Mouse (Mus musculus) heart, postnatal 14 days (tissue): Measurements from ENCODE around the gene Nelfa. TPM values are rescaled to one million over a fixed set of nuclear protein-coding genes. Genes with fewer than 3 reads are reported as not detected.
"Not testable (repeated sequence)": the region's sequence is repeated elsewhere in the genome, so short reads cannot be mapped to it uniquely, and the experiment has no call there.

ENCODE experiments used
- DNase-seq, 2 experiments: peaks; one replicate each; pipeline ENCODE4 v3.0.0; 2021 to 2022
- intact Hi-C: fragments of 180-260 bp; cut with DNase I; formaldehyde crosslinking; loops from one replicate; pipeline ENCODE4 v1.15.1; 2025
- long read RNA-seq, 2 experiments: library from polyadenylated mRNA; stranded (forward); transcript quantifications; one replicate each; pipeline ENCODE4 v2.0.0; 2021
- total RNA-seq, 2 experiments: library from RNA; stranded (reverse); gene quantifications; 2 replicates each; pipeline ENCODE4 v1.2.3; 2021

The Nelfa gene
- total RNA-seq, result 10 to 100 TPM; 11.6 to 12.8 TPM
- long read RNA-seq, experiment 1, transcript Nelfa-201 (11 exons, 2,580 nt), result major isoform, 22 of 27 reads
- long read RNA-seq, experiment 1, partial matches to known transcripts, result 2 of 27 reads
- long read RNA-seq, experiment 1, other reads (novel, unspliced or antisense), result 3 of 27 reads
- long read RNA-seq, experiment 2, transcript Nelfa-201 (11 exons, 2,580 nt), result major isoform, 29 of 32 reads
- long read RNA-seq, experiment 2, partial matches to known transcripts, result 1 of 32 reads
- long read RNA-seq, experiment 2, other reads (novel, unspliced or antisense), result 2 of 32 reads

DNA sequence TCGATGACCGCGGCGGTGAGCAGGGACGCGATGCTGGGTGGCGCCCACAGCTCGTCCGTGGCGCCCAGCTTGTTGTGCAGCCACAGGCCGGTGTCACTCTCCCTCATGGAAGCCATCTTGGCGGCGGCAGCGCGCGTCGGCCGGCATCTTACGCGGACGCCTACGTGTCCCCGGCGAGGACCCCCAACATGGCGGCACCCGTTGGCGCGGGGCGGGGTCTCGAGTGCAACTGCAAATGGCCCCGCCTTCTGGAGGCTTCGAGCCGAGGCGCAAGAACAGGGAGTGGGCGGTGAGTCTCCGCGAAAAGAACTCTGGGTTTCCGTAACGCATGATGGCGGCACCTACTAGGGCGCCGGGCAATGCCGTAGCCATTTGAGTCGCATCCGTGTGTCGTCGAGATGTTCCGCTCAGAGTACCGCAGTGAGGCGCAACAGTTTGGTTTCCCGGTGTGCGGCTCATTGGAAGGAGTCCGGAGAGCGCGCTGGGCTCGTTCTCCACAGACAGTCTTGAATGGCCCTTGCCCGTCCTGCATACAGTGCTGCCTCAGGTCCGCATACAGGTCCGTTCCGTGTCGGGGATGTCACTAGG, at the start of gene Nelfa:
Nelfa (minus strand) TSS at position 294 of the 588 bp plus-strand sequence.
- intact Hi-C loops, result loop anchor here (5.0 to 10.0 kb wide), 2 partner anchors 114 to 281 kb away; partner anchors contain the start of genes Nsd2, Slbp, Tacc3 and Tmem129
- DNase-seq, result peak; percentile 98 to 99

DNA sequence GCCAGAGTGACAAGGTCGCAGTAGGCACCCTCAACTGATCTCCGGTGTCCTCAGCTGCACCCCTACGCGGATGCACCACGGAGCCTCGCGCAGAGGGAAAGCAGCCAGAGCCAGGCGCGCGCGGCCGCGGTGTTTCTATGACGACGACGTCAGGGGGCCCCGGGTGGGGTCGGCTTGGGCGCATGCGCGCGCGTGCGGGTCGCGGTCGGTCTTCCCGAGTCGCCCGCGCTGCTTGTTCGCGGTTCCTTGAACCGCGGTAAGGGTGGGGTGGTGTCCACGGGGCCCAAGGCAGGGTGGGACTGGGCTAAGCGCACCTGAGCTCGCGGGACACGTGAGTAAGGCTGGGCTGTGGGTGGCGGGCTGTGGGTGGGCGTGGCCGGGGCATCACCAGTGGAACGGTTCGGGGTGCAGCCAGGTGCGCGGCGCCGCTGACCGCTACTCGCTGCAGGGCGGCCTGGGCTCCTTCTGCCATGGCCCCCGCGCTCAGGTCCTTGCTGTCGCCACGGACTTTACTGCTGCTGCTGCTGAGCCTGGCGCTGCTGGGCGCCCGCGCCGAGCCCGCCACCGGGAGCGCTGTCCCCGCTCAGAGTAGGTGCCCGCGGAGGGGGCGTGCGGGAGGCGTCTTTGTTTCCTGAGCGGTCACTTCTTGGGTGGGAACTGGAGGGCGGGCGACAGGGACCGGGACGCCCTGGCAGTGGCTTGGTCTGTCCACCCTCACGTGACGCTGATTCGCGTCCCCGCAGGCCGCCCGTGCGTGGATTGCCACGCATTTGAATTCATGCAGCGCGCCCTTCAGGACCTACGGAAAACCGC, 47.3 kb upstream of the Nelfa start, which contains the start of gene Gm1673:
Gm1673 (plus strand) TSS at position 125 of the 813 bp plus-strand sequence.
- DNase-seq, result peak; percentile 85 to 87
- intact Hi-C loops, result no loop called here

DNA sequence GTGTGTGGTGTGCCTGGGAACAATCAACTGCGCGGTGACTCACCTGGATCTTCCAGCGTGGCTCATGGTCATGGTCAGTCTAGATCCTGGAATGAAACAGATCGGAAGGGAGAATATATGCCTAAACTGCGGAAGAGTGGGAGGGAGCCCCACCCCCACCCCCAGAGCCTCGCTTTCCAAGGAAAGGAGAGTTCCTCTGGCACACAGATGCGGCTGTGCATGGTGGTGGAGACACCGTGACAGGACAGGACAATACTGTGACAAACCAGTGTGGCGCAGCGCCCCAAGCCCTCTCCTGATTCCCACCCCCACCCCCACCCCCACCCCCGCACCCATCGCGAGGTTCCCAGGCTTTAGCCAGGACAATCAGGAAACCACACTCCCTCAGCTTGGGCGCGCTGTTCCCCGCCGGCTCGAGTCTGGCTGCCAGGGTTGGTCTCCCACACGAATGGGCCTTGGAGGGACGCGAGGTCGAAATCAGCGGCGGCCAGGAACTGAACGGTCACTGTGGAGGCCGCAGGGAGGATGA, 46.6 kb upstream of the Nelfa start:
- no peak for DNase-seq
- intact Hi-C loops, result no loop called here

DNA sequence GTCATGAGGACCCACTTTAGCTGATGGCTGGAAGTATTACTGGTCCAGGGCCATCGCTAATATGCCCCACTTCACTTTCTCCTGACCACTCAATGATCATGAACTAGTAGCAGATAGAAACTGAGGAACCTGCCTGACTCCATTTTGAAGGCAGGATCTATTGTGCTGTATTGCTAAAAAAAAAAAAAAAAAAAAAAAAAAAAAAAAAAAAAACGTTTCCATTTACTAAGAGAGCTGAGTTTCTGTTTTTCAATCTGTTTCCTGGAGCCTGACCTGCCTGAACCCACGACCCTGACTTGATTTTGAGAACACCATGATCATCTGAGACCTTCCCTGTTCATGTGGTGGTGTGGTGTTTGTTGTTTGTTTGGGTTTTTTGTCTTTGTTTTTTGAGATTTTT, 40.1 kb upstream of the Nelfa start:
- intact Hi-C loops, result no loop called here
- DNase-seq, result no peak

DNA sequence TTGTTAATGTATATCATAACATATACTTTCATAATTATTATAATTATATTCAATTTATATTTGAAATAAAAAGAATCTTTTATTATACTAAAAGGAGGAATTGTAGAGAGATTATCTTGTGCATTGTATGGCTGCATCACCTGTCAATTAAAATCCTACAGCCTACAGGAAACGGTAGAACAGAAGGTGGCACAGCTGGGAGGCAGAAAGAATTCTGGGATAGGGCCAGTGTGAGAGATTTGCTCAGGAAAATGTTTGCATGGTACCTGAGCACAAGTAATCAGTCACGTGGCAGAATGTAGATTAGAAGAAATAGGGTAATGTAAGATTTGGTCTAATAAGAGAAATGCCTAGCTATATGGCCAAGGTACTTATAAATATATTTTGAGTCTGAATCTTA, 38.5 kb upstream of the Nelfa start:
- intact Hi-C loops, result no loop called here
- no peak for DNase-seq

DNA sequence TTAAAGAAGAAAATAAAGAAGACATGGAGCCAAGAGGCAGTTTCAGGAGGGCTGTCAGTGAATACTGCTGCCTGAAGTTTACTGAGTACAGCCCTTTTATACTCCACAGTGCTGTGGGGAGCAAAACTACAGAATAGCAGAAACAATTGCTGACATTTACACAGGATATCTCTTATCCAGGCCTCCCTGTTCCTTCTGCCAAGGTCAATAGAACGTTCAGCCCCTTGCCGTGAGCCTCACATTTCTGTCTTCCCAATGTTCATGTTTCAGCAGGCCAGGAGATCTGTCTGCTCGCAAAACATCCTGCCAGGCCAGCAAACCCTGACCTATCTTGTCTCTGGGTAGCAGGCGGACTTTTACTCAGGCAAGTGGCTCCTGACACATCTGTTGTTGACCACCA, 23.2 kb upstream of the Nelfa start:
- intact Hi-C loops, result no loop called here
- DNase-seq, result no peak

DNA sequence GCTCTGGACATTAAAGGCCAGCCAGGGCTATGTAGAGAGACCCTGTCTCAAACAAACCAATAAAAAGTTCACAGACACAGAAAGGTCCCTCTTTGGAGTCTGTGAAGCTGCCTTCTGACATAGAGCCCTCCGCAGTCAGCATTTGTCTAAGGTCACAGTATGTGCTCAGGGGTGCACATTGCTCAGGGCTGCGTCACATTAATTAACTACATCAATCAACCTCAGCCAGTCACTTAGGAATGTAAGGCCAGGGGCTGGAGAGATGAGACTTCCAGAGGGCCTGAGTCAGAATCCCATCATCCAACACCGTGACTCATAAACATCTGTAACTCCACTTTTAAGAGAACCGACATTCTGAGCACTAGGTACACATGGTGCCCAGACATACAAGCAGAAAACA, 19.7 kb upstream of the Nelfa start:
- intact Hi-C loops, result no loop called here
- DNase-seq, result no peak

DNA sequence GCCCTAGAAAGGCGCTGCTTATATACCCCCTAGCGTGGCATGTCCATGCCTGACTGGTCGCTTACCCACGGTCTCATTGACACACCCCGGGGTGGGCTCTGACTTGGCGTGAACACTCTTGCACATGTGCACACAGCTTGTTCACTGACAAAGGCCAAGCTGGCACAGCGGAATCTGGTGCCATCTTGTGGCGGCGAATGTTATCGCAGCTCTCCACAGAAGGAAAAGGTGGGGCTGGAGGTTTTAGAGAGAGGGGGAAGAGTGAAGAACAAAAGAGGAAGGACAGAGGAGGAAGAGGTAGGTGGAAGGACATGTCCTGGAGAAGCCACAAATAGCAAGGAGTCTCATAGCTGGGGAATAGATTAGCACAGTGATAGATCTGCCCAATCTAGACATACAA, 18.1 kb upstream of the Nelfa start:
- intact Hi-C loops, result no loop called here

DNA sequence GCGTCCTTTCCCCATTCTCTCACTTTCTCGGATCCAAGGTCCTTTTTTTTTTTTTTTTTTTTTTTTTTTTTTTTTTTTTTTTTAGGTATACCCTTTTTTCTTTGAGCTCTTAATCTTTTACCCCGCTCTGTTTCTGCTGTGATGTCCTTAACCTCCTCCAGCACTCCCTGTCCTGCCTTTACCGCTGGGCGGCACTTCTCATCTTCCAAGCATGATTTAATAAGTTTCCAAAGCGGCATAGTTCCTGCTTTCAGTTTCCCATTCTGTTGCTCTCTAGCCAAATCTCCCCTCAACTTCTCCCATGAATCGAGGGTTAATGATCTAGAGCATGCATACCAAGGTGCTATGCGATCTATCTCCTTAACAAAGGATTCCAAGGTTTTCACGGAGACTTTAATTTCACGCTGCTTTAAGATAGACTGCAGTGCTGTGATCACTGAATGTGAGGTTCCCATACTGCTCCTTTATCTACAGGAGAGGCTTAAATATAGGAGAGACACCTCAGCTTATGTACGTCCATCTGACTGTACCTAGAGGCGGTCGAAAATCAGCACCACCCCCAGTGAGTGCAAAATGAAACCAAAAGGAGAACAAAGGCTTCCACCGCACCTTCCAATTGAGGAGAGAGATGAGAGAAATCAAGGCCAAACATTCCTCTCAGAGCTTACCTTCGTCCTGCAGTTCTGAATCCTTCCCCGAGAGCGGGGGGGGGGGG, 17.4 kb upstream of the Nelfa start:
- intact Hi-C loops, result no loop called here
- no peak for DNase-seq

More for the DNA sequence above, 18.1 kb upstream of the Nelfa start:
- DNase-seq, result peak; percentile 72 to 85

DNA sequence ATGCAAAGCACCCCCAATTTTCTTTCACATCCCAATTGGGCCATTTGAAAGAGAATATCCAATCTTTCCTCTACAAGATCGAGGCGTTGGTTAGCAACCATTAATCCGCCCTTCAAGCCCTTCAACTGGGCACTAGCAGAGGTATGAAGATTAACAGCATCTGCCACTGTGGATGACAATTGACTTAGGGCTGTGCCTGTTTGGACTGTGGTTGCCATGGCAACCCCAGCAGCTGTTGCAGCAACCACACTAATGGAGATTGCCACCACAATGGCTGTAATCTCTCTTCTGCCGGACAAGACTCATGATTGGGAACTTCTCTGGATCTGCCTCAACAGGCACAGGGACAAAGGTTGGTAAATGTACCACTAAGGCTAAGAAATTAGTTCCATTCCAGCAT, 12.1 kb upstream of the Nelfa start:
- intact Hi-C loops, result no loop called here
- no peak for DNase-seq

DNA sequence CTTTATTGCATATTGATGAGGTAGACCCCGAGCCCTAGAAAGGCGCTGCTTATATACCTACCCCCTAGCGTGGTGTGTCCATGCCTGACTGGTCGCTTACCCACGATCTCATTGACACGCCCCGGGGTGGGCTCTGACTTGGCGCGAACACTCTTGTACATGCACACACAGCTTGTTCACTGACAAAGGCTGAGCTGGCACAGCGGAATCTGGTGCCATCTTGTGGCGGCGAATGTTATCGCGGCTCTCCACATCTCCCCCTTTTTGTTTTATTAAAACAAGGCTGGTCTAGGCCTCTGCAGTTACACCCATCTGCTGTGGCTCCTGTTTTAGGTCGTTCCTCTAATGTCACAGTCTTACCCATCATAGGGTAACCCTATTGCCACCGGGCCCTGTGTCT, 10.8 kb upstream of the Nelfa start:
- intact Hi-C loops, DNase-seq: not testable (repeated sequence)

DNA sequence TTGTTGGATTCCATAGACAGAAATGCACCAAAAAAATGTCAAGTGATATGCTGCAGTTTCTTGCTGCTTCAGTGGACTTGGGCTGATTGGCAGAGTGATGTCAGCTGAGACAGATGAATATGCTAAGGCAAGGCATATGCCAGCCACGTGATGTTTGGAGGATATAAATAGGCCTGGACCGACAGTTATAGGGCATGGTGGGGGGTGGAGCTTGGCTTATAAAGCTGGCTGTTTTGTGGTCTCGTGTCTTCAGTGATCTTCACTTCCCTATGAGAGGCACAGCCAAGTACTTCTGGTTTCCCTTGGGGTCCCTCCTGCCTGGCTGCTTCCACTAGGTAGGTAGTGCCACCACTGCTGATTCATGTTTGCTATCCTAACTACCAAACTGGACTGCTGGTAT, 2.2 kb upstream of the Nelfa start:
- peak; percentile 18 to 31 for DNase-seq
- intact Hi-C loops, result loop anchor here (5.0 to 10.0 kb wide), 2 partner anchors 116 to 284 kb away; partner anchors contain the start of genes Nsd2, Slbp, Tacc3 and Tmem129

DNA sequence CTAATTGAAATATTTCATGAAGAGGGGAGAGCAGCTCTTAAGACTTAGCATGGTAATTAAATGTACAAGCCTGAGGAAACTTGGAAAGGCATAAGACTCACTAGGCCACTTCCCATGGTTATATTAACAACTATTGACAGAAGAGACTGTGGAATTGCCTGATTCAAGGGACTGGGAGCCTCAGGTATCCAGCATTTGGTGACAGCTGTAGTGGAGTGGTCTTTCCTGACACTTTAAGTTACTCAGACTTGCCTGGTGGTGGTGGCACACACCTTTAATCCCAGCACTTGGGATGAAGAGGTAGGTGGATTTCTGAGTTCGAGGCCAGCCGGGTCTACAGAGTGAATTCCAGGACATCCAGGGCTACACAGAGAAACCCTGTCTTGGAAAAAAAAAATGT, 1.0 kb upstream of the Nelfa start:
- no peak for DNase-seq
- intact Hi-C loops, result loop anchor here (5.0 to 10.0 kb wide), 2 partner anchors 115 to 282 kb away; partner anchors contain the start of genes Nsd2, Slbp, Tacc3 and Tmem129

DNA sequence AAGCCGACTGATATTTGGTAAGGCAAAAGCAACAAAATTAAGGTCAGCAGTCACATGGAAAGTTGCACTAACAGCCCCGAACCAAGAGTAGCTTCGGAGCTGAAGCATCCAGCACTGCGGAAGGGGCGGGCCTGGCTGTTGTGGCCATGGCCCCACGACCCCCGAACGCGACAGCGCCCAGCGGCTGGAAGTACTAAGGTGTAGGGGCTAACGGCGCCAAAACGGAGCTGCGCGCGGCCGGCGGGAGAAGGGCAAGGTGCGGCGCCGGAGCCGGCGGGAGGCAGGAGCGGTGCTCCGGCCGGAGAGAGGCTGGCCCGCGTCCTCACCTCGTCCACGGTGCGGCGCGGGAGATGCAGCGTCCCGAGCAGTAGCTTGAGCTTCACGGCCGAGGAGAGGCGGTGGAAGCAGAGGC, 507 bp downstream of the Nelfa start:
- intact Hi-C loops, result loop anchor here (5.0 to 10.0 kb wide), 2 partner anchors 113 to 281 kb away; partner anchors contain the start of genes Nsd2, Slbp, Tacc3 and Tmem129
- no peak for DNase-seq

DNA sequence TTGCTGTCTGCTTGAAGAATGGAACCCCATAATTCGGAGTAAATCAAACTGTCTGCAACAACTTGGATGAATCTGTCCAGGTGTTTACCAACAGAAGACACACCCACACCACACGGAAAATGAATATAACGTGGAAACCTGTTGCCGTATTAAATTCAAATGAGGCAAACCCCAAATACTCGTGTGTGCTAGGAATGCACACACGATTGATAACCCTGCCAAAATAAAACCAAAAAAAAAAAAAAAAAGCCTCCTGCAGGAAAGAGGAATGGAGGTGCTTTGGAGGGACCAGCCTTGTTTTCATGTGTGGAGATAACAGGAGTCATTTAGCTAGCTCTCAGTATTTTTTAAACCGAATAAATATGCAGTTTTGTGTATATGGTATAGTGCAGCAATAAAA, 1.3 kb downstream of the Nelfa start:
- DNase-seq, result no peak
- intact Hi-C loops, result loop anchor here (5.0 to 10.0 kb wide), 2 partner anchors 113 to 280 kb away; partner anchors contain the start of genes Nsd2, Slbp, Tacc3 and Tmem129

DNA sequence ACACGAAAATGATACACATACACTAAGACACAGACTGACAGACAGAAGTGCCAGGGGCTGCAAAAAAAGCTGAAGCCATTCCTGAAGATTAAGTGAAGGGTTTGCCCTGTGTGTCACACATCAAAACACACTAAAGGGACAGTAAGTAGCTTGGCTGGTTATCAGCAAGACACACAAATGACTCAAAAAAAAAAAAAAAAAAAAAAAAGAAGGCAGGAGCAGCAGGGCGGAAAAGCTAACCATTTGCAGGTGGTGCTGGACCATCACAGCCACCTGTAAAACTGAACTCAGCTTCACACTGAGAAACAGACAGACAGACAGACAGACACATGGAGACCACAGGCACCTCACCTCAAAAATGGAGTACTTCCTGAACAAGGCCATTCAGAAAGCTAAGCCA, 2.1 kb downstream of the Nelfa start:
- intact Hi-C loops, result loop anchor here (10.0 kb wide), 1 partner anchor 279 kb away; the partner anchor contains the start of genes Slbp, Tacc3 and Tmem129
- DNase-seq, result no peak

DNA sequence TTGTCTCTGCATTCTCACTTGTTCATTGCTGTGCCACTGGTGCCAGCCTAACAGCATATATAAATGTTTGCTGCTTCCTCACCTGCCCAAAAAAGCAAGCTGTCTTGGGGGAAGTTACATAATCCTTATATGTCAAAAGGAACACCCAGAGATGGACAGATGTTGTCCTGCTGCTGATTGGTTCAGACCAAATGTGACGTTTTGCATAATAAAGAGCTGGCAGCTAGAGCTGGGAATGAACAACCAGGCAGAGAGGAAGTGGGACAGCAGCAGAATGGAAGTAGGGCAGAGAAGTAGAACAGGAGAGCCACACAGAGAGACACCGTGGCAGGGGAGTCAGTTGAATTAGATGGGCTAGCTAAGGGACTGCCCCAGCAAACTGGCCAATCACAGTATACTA, 3.8 kb downstream of the Nelfa start:
- intact Hi-C loops, result loop anchor here (10.0 kb wide), 1 partner anchor 278 kb away; the partner anchor contains the start of genes Slbp, Tacc3 and Tmem129
- DNase-seq, result no peak

DNA sequence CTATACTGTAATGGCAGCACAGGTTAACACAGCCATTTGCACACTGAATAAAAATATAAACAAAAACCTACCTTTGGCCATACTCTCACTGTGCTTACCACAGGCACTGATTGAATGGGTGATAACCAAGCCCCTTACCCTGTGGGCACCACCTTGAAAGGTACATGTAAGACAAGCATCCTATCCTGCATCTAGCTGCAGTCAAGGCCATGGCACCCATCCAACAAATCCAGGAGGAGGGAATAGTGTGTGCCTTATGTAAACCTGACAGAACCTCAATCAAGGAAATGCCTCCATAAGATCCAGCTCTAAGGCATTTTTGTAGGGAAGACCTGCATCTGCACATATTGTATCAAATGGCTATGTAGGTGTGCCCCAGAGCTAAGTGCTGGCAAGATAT, 10.0 kb downstream of the Nelfa start:
- no peak for DNase-seq
- intact Hi-C loops, result no loop called here

DNA sequence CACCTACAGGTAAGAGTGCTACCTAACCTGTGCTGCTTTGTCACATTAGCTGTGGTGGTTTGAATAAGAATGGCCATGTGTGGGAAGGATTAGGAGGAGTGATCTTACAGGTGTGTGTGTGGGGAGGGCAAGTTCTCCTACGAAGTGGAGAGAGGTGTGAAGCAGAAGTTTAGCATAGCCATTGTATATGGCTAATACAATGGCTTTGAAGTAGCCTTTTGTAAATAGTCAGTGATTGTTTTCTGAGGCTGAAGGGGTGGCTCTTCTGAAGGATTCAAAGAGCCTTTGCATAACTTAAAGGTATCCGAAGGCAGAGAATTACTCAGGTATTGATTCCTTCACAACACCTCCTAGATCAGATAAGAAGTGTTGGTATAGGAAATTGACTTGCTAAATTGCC, 13.6 kb downstream of the Nelfa start:
- intact Hi-C loops, result no loop called here
- DNase-seq, result no peak
